Mouse (Mus musculus): ENCODE data around the gene Gm10696.
"Not testable (repeated sequence)": the region's sequence is repeated elsewhere in the genome, so short reads cannot be mapped to it uniquely, and the experiment has no call there.

Gm10696 gene

GRCm38 (mm10) chr3:94178093-94178492, at the start of gene Gm10696:
Gene Gm10696, minus strand, starts transcription at chr3:94178193.
- DNase-seq (ENCODE audit: low read depth, low spot score); H3K27me3 ChIP-seq (ENCODE audit: control insufficient read depth, insufficient read depth, low read length, poor library complexity, severe bottlenecking); H3K36me3 ChIP-seq (ENCODE audit: control insufficient read depth, insufficient read depth, low read length, poor library complexity, severe bottlenecking): not testable (repeated sequence)

DNA sequence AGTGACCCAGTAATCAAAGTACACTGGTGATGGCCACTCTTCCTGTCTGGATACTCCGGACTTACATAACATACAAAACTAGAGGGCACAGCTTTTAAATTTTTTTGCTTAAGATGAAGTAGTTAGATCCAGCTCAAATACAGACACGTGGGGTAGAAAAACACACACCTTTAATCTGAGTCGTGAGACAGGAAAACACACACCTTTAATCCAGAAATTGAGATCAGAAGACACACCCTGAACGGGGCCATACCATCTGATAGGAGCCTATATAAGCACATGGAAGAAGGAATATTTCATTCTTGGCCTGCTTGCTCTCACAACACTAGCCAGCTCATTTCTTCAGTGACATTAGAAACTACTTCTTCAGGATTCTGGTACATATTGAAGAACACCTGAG, 18.4 kb upstream of the Gm10696 start, which contains the start of gene Gm5286:
Gene Gm5286, plus strand, starts transcription at position 301 of the 400 bp plus-strand sequence.
- not testable (repeated sequence) for H3K36me3 ChIP-seq (ENCODE audit: control insufficient read depth, insufficient read depth, low read length, poor library complexity, severe bottlenecking); DNase-seq (ENCODE audit: low read depth, low spot score); H3K27me3 ChIP-seq (ENCODE audit: control insufficient read depth, insufficient read depth, low read length, poor library complexity, severe bottlenecking)

DNA sequence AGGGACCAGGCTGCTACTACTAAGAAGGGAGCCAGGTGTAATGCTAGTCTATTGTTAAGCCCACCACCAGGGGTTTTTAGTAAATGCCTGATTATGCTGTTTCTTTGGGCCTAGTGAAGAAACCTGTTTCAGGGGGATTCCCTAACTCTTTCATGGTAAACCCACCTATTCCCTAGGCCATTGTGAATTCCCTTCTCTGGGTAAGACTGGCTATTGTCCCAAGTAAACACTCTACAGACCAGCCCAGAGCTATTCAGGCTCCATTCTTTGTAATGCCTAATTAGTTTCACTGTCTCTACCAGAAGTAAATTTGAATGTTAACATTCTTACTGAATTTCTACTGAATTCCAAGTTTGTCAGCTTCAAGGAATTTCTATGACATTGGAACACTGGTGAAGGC, 10.6 kb downstream of the Gm10696 start:
- H3K36me3 ChIP-seq (ENCODE audit: control insufficient read depth, insufficient read depth, low read length, poor library complexity, severe bottlenecking); H3K27me3 ChIP-seq (ENCODE audit: control insufficient read depth, insufficient read depth, low read length, poor library complexity, severe bottlenecking); DNase-seq (ENCODE audit: low read depth, low spot score): not testable (repeated sequence)
